In genomic region chr19:6970460-6971085, GRCm38 (mm10) we compare ENCODE assay signal across 8 mouse cellular contexts. TPM values are rescaled to one million over a fixed set of nuclear protein-coding genes. Genes with fewer than 3 reads are reported as not detected.
DNase-seq lines count a peak whose midpoint lies in the region; ATAC-seq lines count a peak whose summit lies in the region.

No protein-coding gene starts in this region.

- WGBS in lung, embryonic 15.5 days = 34% methylated on average over 11 of the region's 11 CpGs
- WGBS in hindbrain, embryonic 15.5 days = 22% methylated on average over 11 of the region's 11 CpGs

- H3K27ac ChIP-seq in lung, embryonic 15.5 days = peak overlapping the region; percentile 39; the same call in 1 of the 2 replicates
- H3K27ac ChIP-seq in hindbrain, embryonic 15.5 days (replicated peaks) = no peak overlapping the region

- H3K4me1 ChIP-seq in lung, embryonic 15.5 days = peaks cover 33% of the 10 kb centered on the region
- H3K4me1 ChIP-seq in hindbrain, embryonic 15.5 days (replicated peaks) = peaks cover 19% of the 10 kb centered on the region

- no peak overlapping the region for H3K9ac ChIP-seq in lung, embryonic 15.5 days
- no peak overlapping the region for H3K9ac ChIP-seq in hindbrain, embryonic 15.5 days

- peak overlapping the region; percentile 77 for H3K4me2 ChIP-seq in lung, embryonic 15.5 days
- peak overlapping the region; percentile 55; the same call in 1 of the 2 replicates for H3K4me2 ChIP-seq in hindbrain, embryonic 15.5 days

- no peaks in the 10 kb centered on the region for H3K27me3 ChIP-seq in lung, embryonic 15.5 days
- H3K27me3 ChIP-seq in hindbrain, embryonic 15.5 days = peaks cover 16% of the 10 kb centered on the region

- ATAC-seq in lung, embryonic 15.5 days (ENCODE audit: borderline replicate concordance, extremely low read depth, low FRiP score, low TSS enrichment) = no peak
- ATAC-seq in hindbrain, embryonic 15.5 days (ENCODE audit: low FRiP score, low read depth) = no peak

- no peaks in the 10 kb centered on the region for H3K9me3 ChIP-seq in lung, embryonic 15.5 days
- no peaks in the 10 kb centered on the region for H3K9me3 ChIP-seq in hindbrain, embryonic 15.5 days

- DNase-seq in adrenal gland, adult (ENCODE audit: inconsistent age in 2 of 2, low spot score in 1 of 2) = peak; percentile 77 to 84
- DNase-seq in adrenal gland, adult 18-20 months (ENCODE audit: low spot score in 2 of 2) = no peak
- no peak for DNase-seq in lung, postnatal 10 days
- DNase-seq in naive thymus-derived CD4-positive, alpha-beta T cell, adult 2 months (ENCODE audit: low read depth) = peak; percentile 28
- no peak for DNase-seq in layer of hippocampus, postnatal 25 days (ENCODE audit: extremely low spot score in 1 of 2, low spot score in 1 of 2)
- no peak for DNase-seq in thymus, postnatal 0 days (ENCODE audit: low spot score)

- peaks cover 11% of the 10 kb centered on the region for H3K36me3 ChIP-seq in lung, embryonic 15.5 days
- no peaks in the 10 kb centered on the region for H3K36me3 ChIP-seq in hindbrain, embryonic 15.5 days

- H3K4me3 ChIP-seq in lung, embryonic 15.5 days = peak overlapping the region; percentile 71
- H3K4me3 ChIP-seq in hindbrain, embryonic 15.5 days = 0 out of 2 replicates have a peak overlapping the region, but pooled peaks have one; percentile 38

RNA-seq across cellular contexts. Expression of gene Ppp1r14b, which starts 4.2 kb away (rescaled TPM):
- total RNA-seq in adrenal gland, adult 18-20 months (2021) = 100 to 1,000 TPM; 160 to 199 TPM
- polyA plus RNA-seq in lung, embryonic 15.5 days (2015; fragmentation: Nextera tagmentation; extraction: Ambion mirVana) = 141 and 160 TPM in 2 replicates
- polyA plus RNA-seq in hindbrain, embryonic 15.5 days (2015; fragmentation: Nextera tagmentation; extraction: Ambion mirVana) = 210 and 211 TPM in 2 replicates
- total RNA-seq in layer of hippocampus, postnatal 25 days (2021) = 10 to 100 TPM; 63.3 to 69.8 TPM
- polyA plus RNA-seq in thymus, postnatal 0 days (2015; fragmentation: Nextera tagmentation; extraction: Ambion mirVana) = 421 and 425 TPM in 2 replicates

RNA-seq across cellular contexts. Expression of gene Plcb3, which starts 5.7 kb away (rescaled TPM):
- 10 to 100 TPM; 34.1 to 43.9 TPM for total RNA-seq in adrenal gland, adult 18-20 months (2021)
- 53.5 and 53.9 TPM in 2 replicates for polyA plus RNA-seq in lung, embryonic 15.5 days (2015; fragmentation: Nextera tagmentation; extraction: Ambion mirVana)
- 13.6 and 14.0 TPM in 2 replicates for polyA plus RNA-seq in hindbrain, embryonic 15.5 days (2015; fragmentation: Nextera tagmentation; extraction: Ambion mirVana)
- 10 to 100 TPM; 14.8 to 16.0 TPM for total RNA-seq in layer of hippocampus, postnatal 25 days (2021)
- 6.2 and 7.3 TPM in 2 replicates for polyA plus RNA-seq in thymus, postnatal 0 days (2015; fragmentation: Nextera tagmentation; extraction: Ambion mirVana)

RNA-seq across cellular contexts. Expression of gene Fkbp2, which starts 9.7 kb away (rescaled TPM):
- total RNA-seq in adrenal gland, adult 18-20 months (2021) = 100 to 1,000 TPM in 1 of 2 experiments, 10 to 100 TPM in 1; 86.9 to 104 TPM
- polyA plus RNA-seq in lung, embryonic 15.5 days (2015; fragmentation: Nextera tagmentation; extraction: Ambion mirVana) = 121 and 126 TPM in 2 replicates
- polyA plus RNA-seq in hindbrain, embryonic 15.5 days (2015; fragmentation: Nextera tagmentation; extraction: Ambion mirVana) = 147 and 160 TPM in 2 replicates
- total RNA-seq in layer of hippocampus, postnatal 25 days (2021) = 10 to 100 TPM; 88.6 to 93.9 TPM
- 90.6 and 99.5 TPM in 2 replicates for polyA plus RNA-seq in thymus, postnatal 0 days (2015; fragmentation: Nextera tagmentation; extraction: Ambion mirVana)

RNA-seq across cellular contexts. Expression of gene Vegfb, which starts 16.9 kb away (rescaled TPM):
- 100 to 1,000 TPM in 1 of 2 experiments, 10 to 100 TPM in 1; 84.3 to 164 TPM for total RNA-seq in adrenal gland, adult 18-20 months (2021)
- polyA plus RNA-seq in lung, embryonic 15.5 days (2015; fragmentation: Nextera tagmentation; extraction: Ambion mirVana) = 42.9 and 48.7 TPM in 2 replicates
- 63.9 and 67.5 TPM in 2 replicates for polyA plus RNA-seq in hindbrain, embryonic 15.5 days (2015; fragmentation: Nextera tagmentation; extraction: Ambion mirVana)
- 10 to 100 TPM; 83.2 to 85.2 TPM for total RNA-seq in layer of hippocampus, postnatal 25 days (2021)
- polyA plus RNA-seq in thymus, postnatal 0 days (2015; fragmentation: Nextera tagmentation; extraction: Ambion mirVana) = 23.9 and 24.8 TPM in 2 replicates

RNA-seq across cellular contexts. Expression of gene Dnajc4, which starts 21.8 kb away (rescaled TPM):
- 10 to 100 TPM; 43.4 to 50.0 TPM for total RNA-seq in adrenal gland, adult 18-20 months (2021)
- polyA plus RNA-seq in lung, embryonic 15.5 days (2015; fragmentation: Nextera tagmentation; extraction: Ambion mirVana) = 23.5 and 23.9 TPM in 2 replicates
- polyA plus RNA-seq in hindbrain, embryonic 15.5 days (2015; fragmentation: Nextera tagmentation; extraction: Ambion mirVana) = 23.7 and 24.2 TPM in 2 replicates
- total RNA-seq in layer of hippocampus, postnatal 25 days (2021) = 10 to 100 TPM; 21.9 to 23.5 TPM
- polyA plus RNA-seq in thymus, postnatal 0 days (2015; fragmentation: Nextera tagmentation; extraction: Ambion mirVana) = 17.9 and 21.3 TPM in 2 replicates

Comparison
In these comparisons a context has a peak if more than half of its experiments do, and no peak if none do; other contexts are left out.
1. DNase-seq: peak in adrenal gland, adult (2 of 2) and naive thymus-derived CD4-positive, alpha-beta T cell, adult 2 months (single experiment); none in adrenal gland, adult 18-20 months (0 of 2), lung, postnatal 10 days (single experiment), layer of hippocampus, postnatal 25 days (0 of 2) and thymus, postnatal 0 days (single experiment).